Mouse (Mus musculus): ENCODE measurements around the gene Pde11a. TPM values are rescaled to one million over a fixed set of nuclear protein-coding genes. Genes with fewer than 3 reads are reported as not detected.

The Pde11a gene
- total and polyA plus RNA-seq, 3 experiments = 0.04 to 2.3 (median 0.38) TPM

DNA sequence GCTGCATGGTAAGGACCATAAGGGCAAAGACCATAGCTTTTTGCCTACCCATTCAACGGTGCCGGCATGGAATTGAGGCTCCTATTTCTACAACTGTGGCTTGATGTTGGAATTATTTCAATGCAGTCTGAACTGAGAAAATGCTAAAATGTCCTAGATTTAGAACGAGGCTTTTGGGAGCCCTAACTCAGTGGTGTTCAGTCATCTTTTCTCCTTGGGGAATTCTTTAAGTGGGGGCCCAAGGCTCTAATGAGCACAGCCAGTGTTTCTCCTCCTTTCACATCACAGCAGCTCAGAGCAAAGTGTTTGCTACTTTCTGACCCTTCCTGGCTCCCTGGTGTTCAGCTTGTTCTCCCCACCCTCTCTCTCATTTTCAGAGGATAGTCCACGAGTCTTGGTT is 175.8 kb downstream of the Pde11a start:
- H3K9me3 ChIP-seq (replicated peaks) = no peaks in the 10 kb centered on the region
- TF ChIP-seq GATA2 (IDR thresholded peaks at IDR 0.05; ENCODE audit: borderline replicate concordance, low read depth, low read length) (no peak), TAL1 (conservative IDR thresholded peaks at IDR 0.05; ENCODE audit: low read depth, low read length) (no peak), GATA1 (IDR thresholded peaks at IDR 0.05; ENCODE audit: borderline replicate concordance, low read length) (no peak), POLR2AphosphoS5 (IDR thresholded peaks at IDR 0.05; ENCODE audit: insufficient replicate concordance, low read depth, low read length) (no peak), CTCF (IDR thresholded peaks at IDR 0.05; ENCODE audit: low read depth, low read length) (no peak)
- no peak for DNase-seq (ENCODE audit: low spot score)
- H3K4me3 ChIP-seq (ENCODE audit: low read depth, low read length) = no peak overlapping the region
- no peaks in the 10 kb centered on the region for H3K27me3 ChIP-seq (ENCODE audit: insufficient read depth, low read length)
- ATAC-seq (ENCODE audit: extremely low read depth, insufficient number of reproducible peaks, low FRiP score, poor library complexity, severe bottlenecking) = no peak
- H3K4me1 ChIP-seq (ENCODE audit: insufficient read depth, low read depth, low read length) = no peaks in the 10 kb centered on the region
- H3K36me3 ChIP-seq (replicated peaks) = no peaks in the 10 kb centered on the region

DNA sequence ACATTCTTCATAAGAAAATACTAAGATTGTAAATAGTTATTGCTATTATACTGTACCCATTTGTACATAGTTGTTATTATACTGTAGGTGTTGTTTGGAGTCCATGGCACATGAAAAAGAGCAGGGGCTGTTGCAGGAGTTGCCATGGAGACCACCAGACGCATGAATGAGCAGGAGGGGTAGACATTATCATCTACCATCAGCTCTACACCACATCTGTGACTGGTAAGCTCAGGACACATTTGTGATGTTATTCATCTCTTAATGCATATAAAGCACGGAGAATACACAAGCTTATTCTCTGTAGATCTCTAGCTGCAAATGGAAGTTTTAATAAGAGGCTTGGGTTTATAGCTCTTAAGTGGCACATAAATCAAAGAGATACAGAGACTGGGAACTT is 179.6 kb downstream of the Pde11a start:
- ATAC-seq (ENCODE audit: extremely low read depth, insufficient number of reproducible peaks, low FRiP score, poor library complexity, severe bottlenecking) = no peak
- no peaks in the 10 kb centered on the region for H3K27me3 ChIP-seq (ENCODE audit: insufficient read depth, low read length)
- DNase-seq (ENCODE audit: low spot score) = no peak
- H3K4me1 ChIP-seq (ENCODE audit: insufficient read depth, low read depth, low read length) = no peaks in the 10 kb centered on the region
- H3K9me3 ChIP-seq (replicated peaks) = no peaks in the 10 kb centered on the region
- H3K36me3 ChIP-seq (replicated peaks) = no peaks in the 10 kb centered on the region
- no peak overlapping the region for H3K4me3 ChIP-seq (ENCODE audit: low read depth, low read length)
- TF ChIP-seq POLR2AphosphoS5 (IDR thresholded peaks at IDR 0.05; ENCODE audit: insufficient replicate concordance, low read depth, low read length) = no peak

DNA sequence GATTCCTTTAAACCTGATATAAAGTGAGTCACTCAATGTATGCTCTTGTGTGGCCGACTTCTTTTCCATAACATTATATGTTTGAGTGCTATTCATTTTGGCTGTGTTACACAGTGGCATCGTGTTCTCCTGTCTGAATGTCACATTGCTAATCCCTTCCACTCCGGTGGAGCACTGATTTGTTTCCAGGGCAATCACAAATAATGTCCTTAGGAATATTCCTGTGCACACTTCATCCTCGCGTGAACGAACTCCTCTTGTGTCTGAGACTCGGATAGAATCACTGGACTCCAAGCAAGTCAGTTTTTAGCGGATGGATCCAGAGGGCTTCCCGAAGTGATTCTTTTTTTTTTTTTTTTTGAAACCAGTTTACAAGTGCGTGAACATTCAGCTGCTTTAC is 197.4 kb downstream of the Pde11a start:
- Histone ChIP-seq H3K36me3 (replicated peaks) (no peaks in the 10 kb centered on the region), H3K9me3 (replicated peaks) (no peaks in the 10 kb centered on the region), H3K4me3 (ENCODE audit: low read depth, low read length) (no peak overlapping the region), H3K27me3 (ENCODE audit: insufficient read depth, low read length) (no peaks in the 10 kb centered on the region), H3K4me1 (ENCODE audit: insufficient read depth, low read depth, low read length) (peaks cover 11% of the 10 kb centered on the region)
- TF ChIP-seq CTCF (IDR thresholded peaks at IDR 0.05; ENCODE audit: low read depth, low read length) (no peak), TAL1 (conservative IDR thresholded peaks at IDR 0.05; ENCODE audit: low read depth, low read length) (no peak), POLR2AphosphoS5 (IDR thresholded peaks at IDR 0.05; ENCODE audit: insufficient replicate concordance, low read depth, low read length) (no peak), GATA1 (IDR thresholded peaks at IDR 0.05; ENCODE audit: borderline replicate concordance, low read length) (no peak), GATA2 (IDR thresholded peaks at IDR 0.05; ENCODE audit: borderline replicate concordance, low read depth, low read length) (no peak)
- no peak for DNase-seq (ENCODE audit: low spot score)
- no peak for ATAC-seq (ENCODE audit: extremely low read depth, insufficient number of reproducible peaks, low FRiP score, poor library complexity, severe bottlenecking)

DNA sequence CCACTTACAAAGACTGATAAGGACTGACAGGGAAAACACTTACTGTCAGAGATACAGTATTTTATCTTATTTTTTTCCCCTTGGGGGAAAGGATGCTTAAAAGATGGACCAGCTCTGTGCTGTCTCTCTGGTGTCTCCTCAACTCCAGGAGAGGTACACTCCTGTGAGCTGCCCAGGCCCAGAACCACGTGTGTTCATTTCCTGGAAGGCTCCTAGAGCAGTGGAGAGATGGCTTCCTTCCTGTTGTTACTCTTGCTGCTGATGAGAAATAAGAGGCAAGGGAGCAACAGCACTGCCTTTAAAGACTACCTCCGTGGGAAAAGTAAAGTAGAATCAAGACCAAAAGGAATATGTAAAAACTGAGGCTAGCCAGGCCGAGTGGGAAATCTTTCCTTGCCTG is 205.6 kb downstream of the Pde11a start:
- Histone ChIP-seq H3K9me3 (replicated peaks) (no peaks in the 10 kb centered on the region), H3K36me3 (replicated peaks) (no peaks in the 10 kb centered on the region), H3K4me3 (ENCODE audit: low read depth, low read length) (no peak overlapping the region), H3K27me3 (ENCODE audit: insufficient read depth, low read length) (no peaks in the 10 kb centered on the region), H3K4me1 (ENCODE audit: insufficient read depth, low read depth, low read length) (peaks cover 13% of the 10 kb centered on the region)
- no peak for TF ChIP-seq POLR2AphosphoS5 (IDR thresholded peaks at IDR 0.05; ENCODE audit: insufficient replicate concordance, low read depth, low read length)
- TF ChIP-seq GATA1 (IDR thresholded peaks at IDR 0.05; ENCODE audit: borderline replicate concordance, low read length) = no peak
- no peak for TF ChIP-seq GATA2 (IDR thresholded peaks at IDR 0.05; ENCODE audit: borderline replicate concordance, low read depth, low read length)
- no peak for TF ChIP-seq CTCF (IDR thresholded peaks at IDR 0.05; ENCODE audit: low read depth, low read length)
- no peak for TF ChIP-seq TAL1 (conservative IDR thresholded peaks at IDR 0.05; ENCODE audit: low read depth, low read length)
- no peak for DNase-seq (ENCODE audit: low spot score)
- ATAC-seq (ENCODE audit: extremely low read depth, insufficient number of reproducible peaks, low FRiP score, poor library complexity, severe bottlenecking) = no peak

DNA sequence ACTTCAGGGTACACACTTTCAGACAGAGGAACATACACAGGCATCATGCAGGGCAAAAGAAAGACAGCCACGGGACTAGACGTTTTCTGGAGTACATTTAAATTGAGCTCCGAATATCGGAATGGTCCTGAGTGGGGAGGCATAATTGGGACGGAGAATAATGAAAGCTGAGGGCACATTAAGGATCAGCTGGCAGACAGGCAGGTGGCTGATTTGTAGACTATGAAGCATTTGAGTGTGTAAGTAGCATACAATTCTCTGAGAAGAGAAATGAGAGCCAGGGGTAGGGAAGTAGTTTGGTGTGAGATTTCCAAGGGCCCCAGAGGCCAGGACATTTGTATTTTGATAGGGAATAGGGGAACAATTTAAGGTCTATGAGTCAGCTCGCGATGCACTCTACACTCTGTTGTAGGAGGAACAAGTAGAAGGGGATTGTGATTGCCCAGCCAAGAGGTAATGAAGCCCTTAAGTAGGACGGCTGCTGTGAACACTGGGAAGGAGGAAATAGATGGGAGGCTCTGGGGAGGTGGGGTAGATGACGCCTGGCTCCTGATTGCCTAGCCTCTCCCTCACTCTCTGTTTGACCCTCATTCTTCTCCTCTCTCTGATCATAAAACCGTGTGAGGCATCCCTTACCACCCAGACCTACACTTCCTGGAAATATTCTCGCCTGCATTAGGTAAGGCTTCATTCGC is 208.5 kb downstream of the Pde11a start:
- DNase-seq (ENCODE audit: low spot score) (no peak), ATAC-seq (ENCODE audit: extremely low read depth, insufficient number of reproducible peaks, low FRiP score, poor library complexity, severe bottlenecking) (no peak)
- Histone ChIP-seq H3K4me3 (ENCODE audit: low read depth, low read length) (no peak overlapping the region), H3K9me3 (replicated peaks) (no peaks in the 10 kb centered on the region), H3K4me1 (ENCODE audit: insufficient read depth, low read depth, low read length) (peaks cover 13% of the 10 kb centered on the region), H3K36me3 (replicated peaks) (no peaks in the 10 kb centered on the region), H3K27me3 (ENCODE audit: insufficient read depth, low read length) (no peaks in the 10 kb centered on the region)
- TF ChIP-seq GATA2 (IDR thresholded peaks at IDR 0.05; ENCODE audit: borderline replicate concordance, low read depth, low read length) = no peak
- no peak for TF ChIP-seq POLR2AphosphoS5 (IDR thresholded peaks at IDR 0.05; ENCODE audit: insufficient replicate concordance, low read depth, low read length)

DNA sequence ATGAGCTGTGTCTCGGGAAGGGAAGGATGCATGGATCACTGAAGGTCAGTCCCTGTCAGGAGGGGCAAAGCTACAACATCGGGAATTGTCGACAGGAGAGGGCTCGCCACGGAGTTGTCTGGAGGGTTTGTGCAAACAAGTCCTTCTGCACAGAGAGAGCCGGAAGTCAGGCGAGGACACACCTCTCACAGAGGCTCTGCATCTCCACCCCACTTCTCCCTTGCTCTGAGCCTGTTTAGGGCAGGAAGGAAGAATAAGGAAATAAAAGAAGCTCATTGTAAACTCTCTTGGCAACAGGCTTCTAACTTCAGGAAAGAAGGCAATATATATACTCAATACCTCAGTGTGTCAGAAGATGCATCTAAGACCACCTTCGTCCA is 209.5 kb downstream of the Pde11a start:
- H3K4me3 ChIP-seq (ENCODE audit: low read depth, low read length) = no peak overlapping the region; the same call in 1 of the 2 replicates
- DNase-seq (ENCODE audit: low spot score) (no peak), ATAC-seq (ENCODE audit: extremely low read depth, insufficient number of reproducible peaks, low FRiP score, poor library complexity, severe bottlenecking) (no peak)
- TF ChIP-seq GATA1 (IDR thresholded peaks at IDR 0.05; ENCODE audit: borderline replicate concordance, low read length) = no peak
- no peak for TF ChIP-seq POLR2AphosphoS5 (IDR thresholded peaks at IDR 0.05; ENCODE audit: insufficient replicate concordance, low read depth, low read length)
- H3K36me3 ChIP-seq (replicated peaks) = no peaks in the 10 kb centered on the region
- H3K4me1 ChIP-seq (ENCODE audit: insufficient read depth, low read depth, low read length) = peaks cover 13% of the 10 kb centered on the region
- no peaks in the 10 kb centered on the region for H3K9me3 ChIP-seq (replicated peaks)
- peaks cover 3% of the 10 kb centered on the region; the same call in 1 of the 2 replicates for H3K27me3 ChIP-seq (ENCODE audit: insufficient read depth, low read length)
